Mouse (Mus musculus): ENCODE results near the gene Per1.

Gene Per1

DNA sequence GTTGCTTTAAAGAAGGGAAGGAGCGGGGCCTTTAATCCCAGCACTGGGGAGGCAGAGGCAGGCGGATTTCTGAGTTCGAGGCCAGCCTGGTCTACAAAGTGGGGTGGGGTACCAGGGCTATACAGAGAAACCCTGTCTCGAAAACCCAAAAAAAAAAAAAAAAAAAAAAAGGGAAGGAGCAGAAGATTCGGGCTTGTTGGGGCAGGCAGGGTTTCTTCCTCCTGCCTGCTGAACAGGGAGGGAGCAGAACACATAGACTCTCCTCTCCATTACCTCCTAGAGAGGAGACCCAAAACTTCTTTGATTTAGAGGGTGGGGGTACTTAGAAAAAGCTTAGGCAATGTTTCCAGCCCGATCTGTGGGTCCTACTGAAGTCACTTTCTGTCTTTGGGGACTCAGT lies 40.3 kb downstream of the Per1 start:
- DNase-seq, result no peak

- DNase-seq, result no peak
These were observed 52.5 kb downstream of the Per1 start for GRCm38 (mm10) chr11:69147546-69147945.

DNA sequence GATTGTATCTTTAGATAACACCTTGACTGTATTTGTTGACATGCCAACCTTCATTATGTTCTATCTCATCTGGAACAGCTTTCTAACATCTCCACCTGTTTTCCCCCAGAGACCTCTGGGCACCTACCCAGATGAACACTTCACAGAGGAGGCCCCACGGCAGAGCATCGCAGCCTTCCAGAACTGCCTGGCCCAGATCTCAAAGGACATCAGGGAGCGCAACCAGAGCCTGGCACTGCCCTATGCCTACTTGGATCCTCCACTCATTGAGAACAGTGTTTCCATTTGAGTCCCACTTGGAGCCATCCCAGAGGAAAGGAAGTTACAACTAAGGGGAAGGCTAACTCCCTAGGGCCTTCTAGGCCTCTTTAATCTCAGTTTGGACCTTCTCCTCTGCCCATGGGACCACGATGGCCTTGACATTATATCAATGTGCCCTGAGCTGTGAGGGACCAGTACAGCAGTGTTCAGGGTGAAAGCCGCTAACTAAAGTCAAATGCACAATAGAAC lies 53.5 kb downstream of the Per1 start:
- no peak for DNase-seq

- DNase-seq, result no peak
These were observed 54.7 kb downstream of the Per1 start for GRCm38 (mm10) chr11:69149728-69150127.

GRCm38 (mm10) chr11:69150444-69150843 lies 55.4 kb downstream of the Per1 start:
- peak; percentile 80 to 84 for DNase-seq

- no peak for DNase-seq
These were observed 56.0 kb downstream of the Per1 start for GRCm38 (mm10) chr11:69151004-69151403.

- DNase-seq, result no peak
These were observed 58.8 kb downstream of the Per1 start for GRCm38 (mm10) chr11:69153831-69154230.

DNA sequence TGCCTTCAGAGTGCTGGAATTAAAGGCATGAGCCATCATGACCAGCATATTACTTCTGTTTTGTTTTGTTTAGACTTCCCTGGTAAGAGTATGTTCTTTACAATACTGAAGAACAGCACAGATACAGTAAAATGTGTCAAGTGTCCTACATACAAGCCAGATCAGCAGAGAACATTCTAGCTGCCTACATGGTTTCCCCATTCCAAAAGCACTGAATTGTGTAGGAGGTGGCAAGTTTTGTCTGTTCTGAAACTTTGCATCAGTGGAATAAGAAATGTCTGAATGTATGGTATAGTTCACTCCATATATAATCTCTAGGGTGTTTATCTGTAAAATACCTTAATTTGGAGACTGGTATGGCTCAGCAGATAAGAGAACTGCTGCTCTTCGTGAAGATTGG lies 60.3 kb downstream of the Per1 start:
- no peak for DNase-seq

GRCm38 (mm10) chr11:69156800-69157199 lies 61.8 kb downstream of the Per1 start, which contains the start of gene Alox12b:
Gene Alox12b (plus strand): TSS chr11:69156989.
- no peak for DNase-seq

All from cerebellum, adult 18-20 months (tissue).